Mouse (Mus musculus): Measurements from ENCODE around the gene Inpp5k.
"Not testable (repeated sequence)": the region's sequence is repeated elsewhere in the genome, so short reads cannot be mapped to it uniquely, and the experiment has no call there.

The Inpp5k gene

GRCm38 (mm10) chr11:75630645-75631229 lies at the start of gene Inpp5k:
Gene Inpp5k (plus strand): TSS chr11:75630988.
- DNase-seq (ENCODE audit: low spot score in 2 of 2): peak; percentile 93 to 96

- DNase-seq (ENCODE audit: low spot score in 2 of 2): no peak
These were observed 49.2 kb upstream of the Inpp5k start for GRCm38 (mm10) chr11:75581495-75582149.

- DNase-seq (ENCODE audit: low spot score in 2 of 2): no peak
These were observed 47.3 kb upstream of the Inpp5k start for GRCm38 (mm10) chr11:75583521-75583920.

DNA sequence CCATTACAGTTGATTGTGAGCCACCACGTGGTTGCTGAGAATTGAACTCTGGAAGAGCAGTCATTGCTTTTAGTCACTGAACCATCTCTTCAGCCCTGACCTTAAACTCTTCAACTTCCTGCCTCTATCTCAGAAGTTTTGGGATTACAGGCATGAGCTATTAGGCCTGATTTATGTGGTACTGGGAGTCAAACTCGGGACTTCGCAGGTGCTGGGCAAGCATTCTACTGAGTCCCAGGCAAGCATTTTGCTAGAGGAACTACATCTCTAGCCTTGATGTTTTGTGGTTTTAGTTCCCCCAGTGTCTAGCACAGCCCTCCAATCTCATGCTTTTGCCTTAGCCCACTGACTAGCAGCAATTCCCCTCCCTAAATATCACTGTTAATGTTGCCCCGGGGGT lies 45.7 kb upstream of the Inpp5k start:
- no peak for DNase-seq (ENCODE audit: low spot score in 2 of 2)

DNA sequence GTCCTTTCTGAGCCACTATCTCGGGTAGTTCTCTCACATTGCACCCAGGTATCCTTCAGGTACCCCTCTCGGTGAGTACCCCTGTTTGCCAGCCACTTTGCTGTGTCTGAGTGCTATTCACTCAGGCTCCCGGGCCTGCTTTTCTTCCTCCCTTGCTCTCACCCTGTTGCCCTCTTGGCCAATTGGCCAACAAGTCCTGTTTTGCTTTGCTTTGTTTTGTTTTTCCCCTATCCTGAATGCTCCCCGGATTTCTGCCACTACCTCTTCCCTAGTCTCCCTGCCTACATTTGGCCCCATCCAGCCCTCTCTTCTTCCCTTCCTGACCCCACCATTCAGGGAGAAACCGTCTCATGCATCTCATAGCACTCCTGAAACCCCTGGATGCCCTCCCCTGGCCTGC lies 44.8 kb upstream of the Inpp5k start:
- no peak for DNase-seq (ENCODE audit: low spot score in 2 of 2)

GRCm38 (mm10) chr11:75586963-75587362 lies 43.8 kb upstream of the Inpp5k start:
- DNase-seq (ENCODE audit: low spot score in 2 of 2): no peak

DNA sequence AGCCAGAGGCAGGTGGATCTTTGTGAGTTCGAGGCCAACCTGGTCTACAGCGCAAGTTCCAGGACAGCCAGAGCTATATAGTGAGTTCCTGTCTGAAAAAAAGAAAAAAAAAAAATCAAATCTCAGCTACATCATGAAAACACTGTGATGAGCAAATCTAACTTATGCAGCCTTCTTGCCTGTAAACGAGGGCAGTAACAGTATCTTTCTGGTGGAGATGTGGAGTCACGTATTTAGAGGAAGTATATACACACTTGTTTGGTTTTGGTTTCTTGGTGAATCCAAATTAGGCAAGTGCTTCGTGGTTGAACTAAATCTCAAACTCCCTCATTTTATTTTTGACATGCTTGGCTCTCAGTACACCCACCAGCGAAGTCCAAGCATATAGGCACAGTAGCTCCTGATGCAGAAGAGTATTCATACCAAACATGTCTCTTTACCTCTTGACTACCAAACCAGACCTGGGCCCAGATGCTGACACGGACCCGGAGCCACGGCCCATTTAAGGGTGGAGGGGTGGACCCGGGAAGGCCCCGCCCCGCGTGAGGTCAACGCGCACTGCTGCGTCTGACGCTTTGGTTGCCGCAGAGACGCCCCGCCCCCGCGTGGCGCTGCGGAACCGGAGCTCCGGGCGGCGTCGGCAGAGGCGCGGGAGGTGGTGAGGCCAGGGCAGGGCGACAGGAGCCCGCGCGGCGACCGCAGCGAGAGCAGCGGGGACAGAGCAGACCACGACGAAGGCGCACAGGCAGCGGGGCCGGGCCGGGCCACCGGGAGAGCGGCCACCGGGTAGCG lies 43.1 kb upstream of the Inpp5k start, which contains the start of gene Pitpna:
Pitpna (plus strand) TSS at position 605 of the 792 bp plus-strand sequence.
- DNase-seq (ENCODE audit: low spot score in 2 of 2): peak; percentile 90 to 93

- DNase-seq (ENCODE audit: low spot score in 2 of 2): peak in 1 of 2 experiments; percentile 45
These were observed 42.4 kb upstream of the Inpp5k start for GRCm38 (mm10) chr11:75588285-75588941.

GRCm38 (mm10) chr11:75592612-75593011 lies 38.2 kb upstream of the Inpp5k start:
- peak in 1 of 2 experiments; percentile 64 for DNase-seq (ENCODE audit: low spot score in 2 of 2)

GRCm38 (mm10) chr11:75594431-75594830 lies 36.4 kb upstream of the Inpp5k start:
- no peak for DNase-seq (ENCODE audit: low spot score in 2 of 2)

DNA sequence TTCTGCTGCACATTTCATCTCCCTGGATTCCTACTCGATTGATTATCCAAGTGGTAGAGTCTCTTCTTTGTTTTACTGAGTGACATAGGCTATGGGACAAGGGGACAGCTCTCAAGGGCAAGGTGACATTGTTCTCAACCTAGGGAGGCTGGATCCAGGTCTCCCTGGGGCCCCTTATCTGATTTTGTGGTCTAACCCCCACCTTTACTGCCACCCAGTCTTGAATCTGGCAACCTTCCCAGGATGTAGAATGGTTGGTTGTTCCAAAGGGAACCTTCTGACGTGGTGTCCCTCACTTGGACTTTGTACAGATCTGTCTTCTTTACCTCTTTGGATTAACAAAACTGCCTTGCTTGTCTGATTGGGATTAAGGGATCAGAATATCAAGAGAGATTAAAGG lies 35.4 kb upstream of the Inpp5k start:
- no peak for DNase-seq (ENCODE audit: low spot score in 2 of 2)

DNA sequence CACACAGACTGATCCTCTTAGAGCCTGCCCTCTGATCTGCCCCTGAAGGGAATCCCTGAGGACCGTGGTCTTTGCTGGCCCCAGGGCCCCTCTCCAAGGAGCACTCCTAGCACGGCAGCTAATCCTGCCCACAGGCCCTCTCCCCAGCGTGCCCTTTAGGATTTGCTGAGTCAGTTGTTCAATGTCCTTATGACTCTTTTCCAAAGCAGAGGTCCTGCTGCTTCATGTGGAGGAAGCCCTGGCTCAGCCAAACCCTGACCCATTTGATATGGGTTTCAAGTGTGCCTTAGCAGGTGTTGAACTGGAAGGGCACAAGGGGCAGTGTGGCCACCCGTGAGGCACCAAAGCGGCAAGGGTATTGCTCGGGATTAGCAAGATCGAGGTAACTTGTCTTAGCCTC lies 35.0 kb upstream of the Inpp5k start:
- DNase-seq (ENCODE audit: low spot score in 2 of 2): no peak

- no peak for DNase-seq (ENCODE audit: low spot score in 2 of 2)
These were observed 34.0 kb upstream of the Inpp5k start for GRCm38 (mm10) chr11:75596726-75597255.

DNA sequence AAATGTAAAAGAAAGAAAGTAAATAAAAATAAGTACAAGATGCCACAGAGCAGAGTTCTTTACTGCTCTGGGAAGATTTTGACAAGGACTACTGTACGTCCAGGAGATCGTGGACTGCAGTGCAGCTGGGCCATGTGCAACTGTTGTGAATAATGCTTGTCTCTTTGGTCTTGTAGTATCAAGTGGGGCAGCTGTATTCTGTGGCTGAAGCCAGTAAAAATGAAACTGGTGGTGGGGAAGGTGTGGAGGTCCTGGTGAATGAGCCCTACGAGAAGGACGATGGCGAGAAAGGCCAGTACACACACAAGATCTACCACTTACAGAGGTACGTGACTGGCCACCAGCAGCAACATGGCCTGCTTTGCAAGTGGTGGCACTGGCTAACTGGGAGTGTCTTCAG lies 32.8 kb upstream of the Inpp5k start:
- no peak for DNase-seq (ENCODE audit: low spot score in 2 of 2)

DNA sequence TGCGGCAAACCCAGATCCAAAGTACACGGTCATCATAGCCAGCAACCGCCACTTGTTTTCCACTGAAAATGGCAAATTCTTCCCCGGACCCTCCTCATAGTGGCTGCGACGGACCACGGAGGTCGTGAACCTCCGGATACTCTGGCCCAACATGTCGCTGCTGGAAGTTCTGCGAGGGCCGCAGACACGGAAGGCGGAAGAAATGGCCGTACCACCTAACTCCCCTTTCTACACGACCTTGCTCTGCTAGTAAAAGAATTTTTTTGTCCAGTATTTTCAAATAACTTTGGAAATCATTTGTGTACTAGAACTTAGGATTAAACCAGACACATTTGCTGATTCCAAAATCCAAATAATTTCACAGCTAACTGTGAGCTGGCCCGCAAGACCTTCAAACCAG lies 31.0 kb upstream of the Inpp5k start:
- DNase-seq (ENCODE audit: low spot score in 2 of 2): not testable (repeated sequence)

DNA sequence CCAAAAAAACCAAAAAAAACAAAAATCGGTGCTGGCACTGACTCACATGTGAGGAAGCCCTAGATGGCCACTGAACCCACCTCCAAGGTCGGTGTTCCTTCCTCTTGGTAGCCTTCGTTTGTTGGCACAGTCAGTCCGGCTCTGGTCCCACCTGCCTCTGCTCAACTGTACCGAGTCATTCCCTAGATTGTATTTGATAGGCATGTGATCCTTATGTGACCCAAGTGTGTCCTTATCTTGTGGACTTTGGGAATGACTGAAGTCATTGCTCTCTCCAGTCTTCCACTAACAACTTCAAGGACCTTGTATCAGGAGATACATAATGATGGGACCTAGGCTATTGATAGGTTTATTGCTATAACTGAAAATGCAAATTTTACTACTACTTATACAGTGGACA lies 26.0 kb upstream of the Inpp5k start:
- DNase-seq (ENCODE audit: low spot score in 2 of 2): no peak

DNA sequence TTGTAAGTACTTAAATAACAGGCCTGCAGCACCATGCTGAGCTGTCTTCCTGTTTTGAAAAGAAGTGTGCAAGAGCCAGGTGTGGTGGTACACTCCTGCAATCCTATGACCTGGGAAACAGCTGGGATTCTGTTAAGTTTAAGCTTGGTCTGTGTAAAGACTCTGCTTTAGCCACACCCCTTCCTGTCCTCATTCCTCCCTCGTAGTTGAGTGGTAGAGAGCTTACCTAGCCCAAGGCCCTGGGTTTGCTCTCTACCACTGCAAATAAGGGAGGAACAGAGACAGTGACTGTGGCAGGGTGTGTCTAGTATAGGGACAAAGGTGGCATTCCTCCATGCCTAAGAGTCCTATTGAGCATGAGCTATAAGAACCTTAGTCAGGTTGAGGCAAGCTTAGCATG lies 25.5 kb upstream of the Inpp5k start:
- no peak for DNase-seq (ENCODE audit: low spot score in 2 of 2)

DNA sequence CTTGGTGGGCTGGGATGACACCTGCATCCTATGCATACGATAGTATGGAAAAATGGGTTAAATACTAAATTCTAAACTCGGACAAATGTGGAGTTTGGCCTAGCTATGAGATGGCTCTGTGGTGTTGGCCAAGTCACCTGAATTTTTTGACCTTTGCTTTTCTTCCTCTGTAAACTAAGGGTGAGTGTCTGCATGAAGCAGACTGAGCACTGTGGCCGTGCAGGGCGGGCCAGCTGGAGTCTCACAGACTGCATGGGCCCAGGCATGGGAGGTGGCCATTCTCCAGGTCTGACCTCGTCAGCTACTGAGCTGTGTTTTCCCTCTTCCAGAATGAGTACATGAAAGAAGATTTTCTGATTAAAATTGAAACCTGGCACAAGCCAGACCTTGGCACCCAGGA lies 22.0 kb upstream of the Inpp5k start:
- no peak for DNase-seq (ENCODE audit: low spot score in 2 of 2)

- no peak for DNase-seq (ENCODE audit: low spot score in 2 of 2)
These were observed 20.8 kb upstream of the Inpp5k start for GRCm38 (mm10) chr11:75610021-75610420.

- DNase-seq (ENCODE audit: low spot score in 2 of 2): no peak
These were observed 16.0 kb upstream of the Inpp5k start for GRCm38 (mm10) chr11:75614769-75615168.

DNA sequence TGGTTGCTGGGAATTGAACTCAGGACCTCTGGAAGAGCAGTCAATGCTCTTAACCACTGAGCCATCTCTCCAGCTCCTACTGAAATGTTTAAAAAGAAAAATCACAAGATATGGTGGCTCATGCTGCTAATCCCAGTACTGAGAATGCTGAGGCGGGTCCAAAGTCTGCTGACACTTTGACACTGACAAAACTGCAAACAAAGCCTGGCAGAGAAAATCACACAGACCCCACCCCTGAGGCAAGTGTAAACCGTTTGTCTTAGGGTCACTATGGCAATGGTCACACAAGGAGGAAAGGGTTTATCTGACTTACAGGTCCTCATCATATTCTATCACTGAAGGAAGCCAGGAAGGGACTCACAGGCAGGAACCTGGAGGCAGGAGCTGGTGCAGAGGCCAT lies 15.2 kb upstream of the Inpp5k start:
- no peak for DNase-seq (ENCODE audit: low spot score in 2 of 2)

- DNase-seq (ENCODE audit: low spot score in 2 of 2): no peak
These were observed 11.7 kb upstream of the Inpp5k start for GRCm38 (mm10) chr11:75619133-75619532.
